Mouse (Mus musculus) spleen, postnatal 10 days (tissue): ENCODE data around the gene Itsn1.

Source experiments
- DNase-seq, 2 experiments: peaks; one replicate each; pipeline ENCODE4 v3.0.0; 2021 to 2022; ENCODE audit warnings: low spot score in 2 of 2

Gene Itsn1

DNA sequence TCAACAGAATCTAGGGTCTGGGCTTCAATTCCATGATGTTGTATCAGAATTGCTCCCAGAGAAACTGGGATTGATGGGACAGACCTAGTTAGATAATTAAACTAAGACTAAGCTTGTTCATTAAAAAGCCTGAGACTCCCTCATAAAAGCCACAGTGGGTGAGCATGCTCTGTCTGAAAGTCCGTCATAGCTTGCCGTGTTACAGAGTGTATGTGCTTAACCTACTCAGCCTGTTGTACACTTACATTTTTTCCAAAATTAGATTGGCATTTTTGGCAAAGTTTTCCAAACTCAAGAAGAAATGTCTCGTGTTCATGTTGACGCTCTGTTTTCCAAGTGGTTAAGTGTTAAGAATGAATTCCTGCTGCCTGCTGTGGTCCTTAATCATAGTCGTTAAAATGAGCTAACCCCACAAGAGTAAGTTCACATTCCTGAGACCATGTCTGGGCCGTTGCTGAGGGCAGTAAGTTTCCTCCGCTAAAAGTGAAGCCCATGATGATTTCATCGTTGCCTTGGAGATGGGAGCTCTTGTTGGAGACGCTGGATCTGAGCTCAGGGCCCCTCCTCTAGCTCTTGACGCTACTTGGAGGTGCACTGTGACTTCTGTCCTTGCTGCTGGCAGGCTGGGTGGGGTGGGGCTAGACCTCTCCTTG, 117.1 kb downstream of the Itsn1 start:
- DNase-seq: no peak

GRCm38 (mm10) chr16:91847525-91848225, 118.6 kb downstream of the Itsn1 start:
- no peak for DNase-seq

DNA sequence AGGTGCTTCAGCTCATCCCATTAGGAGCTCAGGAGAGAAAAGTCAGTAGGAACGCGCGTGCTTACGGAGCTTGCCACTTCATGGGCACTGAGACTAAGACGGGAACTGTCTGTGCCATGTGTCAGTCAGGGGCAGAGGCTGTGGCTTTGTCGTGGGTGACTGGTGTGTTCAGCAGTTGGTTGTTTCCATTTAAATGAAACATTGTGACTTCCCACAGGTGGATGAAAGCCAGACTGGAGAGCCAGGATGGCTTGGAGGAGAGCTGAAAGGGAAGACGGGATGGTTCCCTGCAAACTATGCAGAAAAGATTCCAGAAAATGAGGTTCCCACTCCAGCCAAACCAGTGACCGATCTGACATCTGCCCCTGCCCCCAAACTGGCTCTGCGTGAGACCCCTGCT, 119.4 kb downstream of the Itsn1 start:
- no peak for DNase-seq

DNA sequence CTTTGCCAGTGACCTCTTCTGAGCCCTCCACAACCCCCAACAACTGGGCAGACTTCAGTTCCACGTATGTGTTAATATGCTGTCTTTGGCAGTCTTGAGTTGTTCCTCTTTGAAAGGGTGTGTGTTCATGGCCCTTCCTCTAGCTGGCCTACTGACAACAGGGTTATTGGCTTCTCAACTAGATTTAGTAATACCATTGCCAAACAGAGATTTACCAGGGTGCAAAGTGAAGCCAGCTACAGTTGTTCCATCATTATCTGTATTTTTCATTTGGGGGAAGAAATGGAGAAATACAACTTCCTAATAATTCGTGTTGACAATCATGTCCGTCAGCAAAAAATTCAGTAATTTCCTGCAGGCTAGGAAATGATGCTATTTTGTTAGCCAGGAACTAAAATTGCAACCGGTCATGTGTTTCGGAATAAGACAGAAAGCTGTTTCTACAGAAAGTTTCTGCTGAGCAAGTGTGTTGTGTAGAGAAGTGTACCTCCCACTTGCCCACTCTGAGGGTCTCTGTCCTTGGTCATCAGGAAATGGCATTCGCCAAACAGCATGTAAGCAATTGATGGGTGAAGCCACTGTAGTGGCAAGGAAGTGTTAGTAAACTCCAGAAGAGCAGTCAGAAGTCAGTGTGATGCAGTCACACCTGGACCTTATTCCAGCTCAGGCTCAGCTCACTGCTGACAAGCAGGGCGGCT, 120.0 kb downstream of the Itsn1 start:
- no peak for DNase-seq

DNA sequence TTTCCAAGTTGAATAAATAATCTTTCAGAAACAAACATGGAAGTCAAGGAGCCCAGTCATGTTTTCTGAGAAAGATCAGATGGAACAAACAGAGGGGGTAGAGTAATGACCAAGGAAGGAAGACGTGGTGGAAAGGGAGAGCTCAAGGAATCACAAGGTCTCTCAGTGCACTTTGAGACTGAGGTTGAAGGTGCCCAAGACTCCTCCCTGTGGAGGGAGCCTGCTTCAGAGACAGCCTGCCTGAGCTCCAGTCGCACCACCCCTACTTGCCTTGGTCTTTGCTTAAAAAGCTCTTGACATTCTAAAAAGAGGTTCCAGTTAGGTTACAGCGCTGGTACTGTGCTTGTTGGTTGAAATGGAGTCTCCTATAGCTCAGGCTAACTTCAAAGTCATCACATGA, 121.1 kb downstream of the Itsn1 start:
- no peak for DNase-seq

DNA sequence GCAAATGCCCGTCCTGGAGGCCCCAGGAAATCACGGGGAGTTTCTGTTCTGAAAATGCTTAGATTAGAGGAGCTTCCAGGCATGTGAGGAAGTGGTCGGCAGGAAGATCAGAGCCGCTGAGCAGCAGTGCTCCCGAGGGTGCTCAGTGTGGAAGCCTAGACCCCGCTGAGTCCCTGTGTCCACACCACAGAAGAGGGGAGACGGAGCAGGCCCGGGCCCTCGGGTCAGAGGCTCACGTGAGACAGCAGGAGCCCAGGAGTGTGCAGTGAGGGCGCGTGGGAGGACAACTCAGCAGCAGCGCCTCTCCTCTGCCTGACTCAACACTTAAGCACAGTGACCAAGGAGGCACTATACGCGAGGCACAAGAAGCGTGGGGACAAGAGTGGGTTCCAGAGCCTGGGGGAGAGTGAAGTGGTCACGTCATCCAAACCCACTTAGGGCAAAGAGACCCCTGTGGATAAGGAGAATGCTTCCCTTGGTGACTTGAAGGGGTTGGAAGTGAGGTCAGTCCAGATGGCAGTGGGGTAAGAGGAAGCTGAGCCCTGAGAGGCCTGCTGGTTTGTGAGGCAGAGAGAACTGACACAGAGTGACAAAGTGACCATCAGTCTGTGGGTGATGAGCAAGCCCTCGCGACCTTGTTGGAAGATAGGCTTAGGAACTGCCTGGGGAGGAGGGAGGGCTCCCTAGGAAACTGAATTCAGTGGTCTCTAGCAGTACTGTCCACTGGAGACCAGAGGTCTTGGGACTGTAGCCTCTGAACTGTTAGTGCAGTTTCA, 122.6 kb downstream of the Itsn1 start:
- no peak for DNase-seq

DNA sequence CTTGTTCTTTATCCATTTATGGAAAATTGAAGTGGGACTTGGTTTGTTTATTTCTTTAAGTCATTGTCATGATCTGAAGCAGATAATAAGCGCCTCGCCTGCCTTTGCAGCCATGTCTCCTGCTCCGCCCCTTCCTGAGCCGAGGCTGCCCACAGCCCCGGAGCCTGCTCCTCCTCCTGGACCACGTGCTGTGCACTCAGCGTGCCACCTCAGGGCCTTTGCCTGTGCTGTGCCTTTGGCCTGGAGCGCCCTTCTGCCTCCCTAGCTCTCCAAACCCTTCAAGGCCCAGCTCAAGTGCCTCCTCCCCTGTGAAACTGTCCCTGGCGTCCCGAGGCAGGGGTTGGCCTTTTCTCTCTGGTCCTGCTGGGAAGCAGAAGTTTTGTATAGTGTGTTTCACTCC, 123.7 kb downstream of the Itsn1 start:
- DNase-seq: no peak

DNA sequence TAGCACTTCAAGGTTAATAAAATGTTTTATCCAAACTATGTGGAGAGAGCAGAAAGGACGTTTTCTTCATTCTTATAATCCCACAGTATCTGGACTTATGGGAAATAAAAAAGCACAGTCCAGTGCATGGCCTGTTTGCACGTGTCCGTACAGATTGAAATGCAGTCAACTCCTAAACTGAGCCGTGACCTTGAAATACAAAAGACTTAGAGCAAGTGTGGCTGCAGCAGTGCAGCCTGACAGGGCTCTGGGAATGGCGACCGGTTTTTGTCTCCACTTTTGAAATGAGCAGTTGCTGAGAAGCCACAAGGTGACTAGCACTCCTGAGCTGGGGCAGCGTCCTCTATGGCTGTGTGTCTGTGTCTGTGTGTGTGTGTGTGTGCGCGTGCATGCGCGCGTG, 124.1 kb downstream of the Itsn1 start:
- DNase-seq: no peak

DNA sequence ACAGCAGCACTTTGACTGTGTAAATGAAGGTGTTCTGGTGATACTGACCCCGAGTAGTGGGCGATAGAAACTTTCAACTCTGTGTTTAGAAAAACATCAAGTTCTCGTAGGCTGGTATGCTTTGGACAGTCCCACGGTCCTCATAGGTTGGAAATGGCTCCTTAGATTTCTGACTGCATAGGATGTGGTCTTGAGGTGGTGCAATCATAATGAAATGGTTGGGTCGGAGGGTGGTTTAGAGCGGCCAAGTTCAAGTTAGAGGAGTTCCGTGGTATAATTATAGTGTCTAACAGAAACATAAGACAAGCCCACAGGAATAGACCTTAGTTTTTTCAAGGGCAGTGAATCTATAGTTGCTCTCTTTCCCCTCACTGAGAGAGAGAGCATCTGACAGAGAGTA, 129.6 kb downstream of the Itsn1 start:
- DNase-seq: no peak

- no peak for DNase-seq
Observed at GRCm38 (mm10) chr16:91859203-91859602, 130.1 kb downstream of the Itsn1 start.

DNA sequence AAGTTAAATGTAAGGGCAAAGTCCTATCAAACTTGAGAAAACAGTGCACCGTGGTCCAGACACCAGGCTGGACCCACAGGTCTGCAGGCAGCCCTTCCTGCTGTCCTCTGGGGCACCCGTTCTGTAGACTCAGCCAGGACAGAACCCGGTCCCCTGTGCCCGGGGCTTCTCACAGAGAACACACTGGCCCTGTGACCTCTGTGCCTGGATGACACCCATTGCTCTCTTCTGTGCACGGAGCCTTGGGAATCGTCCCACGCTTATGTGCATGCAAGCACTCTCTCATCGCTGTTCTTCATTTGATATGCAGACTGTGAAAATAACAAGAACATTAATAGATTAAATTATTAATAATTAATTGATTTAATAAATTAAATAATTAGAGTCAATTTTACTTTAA, 130.9 kb downstream of the Itsn1 start:
- DNase-seq: no peak

DNA sequence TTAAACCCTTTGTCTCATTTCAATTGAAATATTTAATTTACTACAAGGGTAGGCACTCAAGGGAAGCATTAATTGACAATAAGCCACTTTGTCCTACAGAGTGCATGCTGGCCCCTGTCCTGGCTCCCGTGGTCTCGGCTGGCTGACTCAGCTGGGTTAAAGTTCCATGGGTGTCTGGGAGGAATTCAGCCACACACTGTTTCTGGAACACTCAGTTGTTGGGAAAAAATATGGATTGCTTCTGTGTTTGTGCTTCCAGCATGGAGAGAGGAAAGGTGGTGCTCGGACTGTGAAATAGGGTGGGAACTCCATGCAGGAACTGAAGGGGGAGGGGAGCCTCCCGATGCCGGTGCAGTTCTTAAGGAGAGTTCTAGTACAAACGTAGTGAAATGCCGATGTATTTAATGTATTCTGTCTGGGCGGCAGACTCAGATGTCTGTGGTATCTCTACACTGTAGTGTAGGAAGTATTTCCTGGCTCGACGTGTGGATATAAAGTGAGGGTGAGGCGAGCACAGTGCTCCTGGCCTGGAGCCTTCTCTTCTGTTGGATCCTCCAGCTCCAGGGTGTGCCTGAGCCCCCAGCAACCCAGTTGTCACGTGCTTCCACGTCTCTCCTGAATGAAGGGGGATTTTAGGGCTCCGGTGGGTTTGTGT, 131.5 kb downstream of the Itsn1 start:
- no peak for DNase-seq

DNA sequence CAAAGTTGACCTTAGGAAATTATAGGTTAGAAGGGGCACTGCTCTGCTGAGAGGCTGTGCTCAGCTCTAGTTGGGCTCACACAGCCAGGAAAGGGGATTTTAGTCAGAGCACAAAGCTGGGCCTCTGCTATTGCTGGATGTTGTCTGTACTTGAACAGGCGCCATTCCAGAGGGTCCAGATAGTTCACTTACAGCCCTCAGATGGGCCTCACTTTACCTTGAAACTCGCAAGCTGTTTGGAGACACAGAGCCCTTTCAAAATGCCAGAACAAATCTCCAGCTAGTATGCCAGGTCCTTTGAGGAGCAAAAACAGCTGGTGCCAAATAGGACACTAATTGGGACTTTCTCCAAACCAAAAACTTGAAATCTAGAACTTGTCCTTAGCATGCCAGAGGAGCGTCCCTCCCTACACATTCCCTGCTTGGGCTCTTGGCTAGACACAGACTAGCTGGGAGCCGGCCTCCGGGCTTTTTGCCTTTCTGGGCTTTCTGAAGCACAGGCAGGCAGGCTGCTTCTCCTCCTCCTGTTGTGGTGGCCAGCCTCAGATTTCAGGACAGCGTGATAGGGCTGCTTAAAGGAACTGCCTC, 132.8 kb downstream of the Itsn1 start:
- no peak for DNase-seq

DNA sequence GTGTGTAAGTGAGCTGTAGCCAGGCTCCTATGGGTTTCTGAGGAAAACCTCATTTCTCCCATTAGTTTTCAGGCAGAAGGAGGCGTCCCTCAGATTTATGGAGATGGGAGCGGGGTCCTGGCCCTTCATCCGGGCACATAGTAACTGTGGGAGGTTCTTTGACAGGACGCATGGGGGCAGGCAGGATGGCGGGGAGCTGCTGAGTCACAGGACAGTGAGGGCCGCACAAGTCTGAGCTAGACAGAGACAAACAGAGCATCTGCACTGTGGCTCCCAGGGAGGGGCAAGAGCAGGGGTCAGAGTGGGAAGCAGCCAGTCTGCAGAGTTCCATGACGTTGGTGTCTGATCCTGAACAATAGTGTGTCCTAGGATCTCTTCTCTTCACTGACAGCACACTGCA, 133.8 kb downstream of the Itsn1 start:
- DNase-seq: no peak

GRCm38 (mm10) chr16:91864646-91865332, 135.7 kb downstream of the Itsn1 start:
- peak; percentile 62 to 75 for DNase-seq

DNA sequence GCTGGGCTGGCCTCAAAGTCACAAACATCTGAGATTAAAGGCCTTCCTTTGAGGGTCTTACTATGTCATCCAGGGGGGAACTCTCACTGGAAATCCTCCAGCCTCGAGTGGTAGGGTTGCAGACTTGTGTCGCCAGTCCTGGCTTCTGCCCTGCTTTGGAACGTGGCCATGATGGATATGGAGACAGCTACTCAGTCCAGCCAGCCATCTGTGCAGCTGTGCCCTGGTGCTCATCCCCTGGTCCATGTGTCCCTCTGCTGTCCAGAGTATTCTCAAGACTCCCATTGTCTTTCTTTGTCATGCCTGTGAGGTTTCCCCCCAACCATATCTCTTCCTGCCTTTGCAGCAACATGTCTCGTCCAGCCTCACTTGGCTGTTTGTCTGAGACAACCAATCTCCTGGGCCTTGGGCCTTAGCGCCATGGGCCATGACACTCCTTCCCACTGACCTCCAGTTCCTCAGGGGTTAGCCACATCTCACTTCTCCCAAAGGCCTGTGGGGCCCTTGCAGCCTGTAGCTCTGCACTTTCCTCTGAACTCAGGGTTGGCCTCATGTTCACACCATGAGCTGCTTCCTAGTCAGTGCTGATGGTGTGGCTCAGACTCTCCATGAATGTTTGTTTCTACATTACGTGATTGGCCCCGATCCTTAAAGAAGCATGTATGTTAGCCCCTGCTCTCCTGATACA, 136.6 kb downstream of the Itsn1 start:
- no peak for DNase-seq

DNA sequence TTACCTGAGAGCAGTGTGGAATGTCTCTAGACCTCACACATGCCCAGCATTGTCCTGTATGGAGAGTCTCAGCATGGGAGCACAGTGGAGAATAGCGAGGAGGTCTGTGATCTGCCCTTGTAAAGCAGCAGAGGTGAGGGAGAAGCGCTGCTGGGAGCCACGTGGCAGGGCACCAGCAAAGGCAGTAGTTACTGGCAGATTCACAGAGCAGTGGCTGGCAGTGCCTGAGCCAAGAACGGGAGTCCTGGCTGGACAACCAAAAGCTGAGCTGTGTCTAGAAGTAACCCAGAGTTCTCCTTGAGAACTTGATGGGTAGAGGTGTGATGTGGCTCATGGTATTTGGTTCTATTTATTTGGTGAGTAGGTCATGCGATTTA, 137.2 kb downstream of the Itsn1 start:
- no peak for DNase-seq

GRCm38 (mm10) chr16:91867672-91868071, 138.6 kb downstream of the Itsn1 start:
- no peak for DNase-seq

DNA sequence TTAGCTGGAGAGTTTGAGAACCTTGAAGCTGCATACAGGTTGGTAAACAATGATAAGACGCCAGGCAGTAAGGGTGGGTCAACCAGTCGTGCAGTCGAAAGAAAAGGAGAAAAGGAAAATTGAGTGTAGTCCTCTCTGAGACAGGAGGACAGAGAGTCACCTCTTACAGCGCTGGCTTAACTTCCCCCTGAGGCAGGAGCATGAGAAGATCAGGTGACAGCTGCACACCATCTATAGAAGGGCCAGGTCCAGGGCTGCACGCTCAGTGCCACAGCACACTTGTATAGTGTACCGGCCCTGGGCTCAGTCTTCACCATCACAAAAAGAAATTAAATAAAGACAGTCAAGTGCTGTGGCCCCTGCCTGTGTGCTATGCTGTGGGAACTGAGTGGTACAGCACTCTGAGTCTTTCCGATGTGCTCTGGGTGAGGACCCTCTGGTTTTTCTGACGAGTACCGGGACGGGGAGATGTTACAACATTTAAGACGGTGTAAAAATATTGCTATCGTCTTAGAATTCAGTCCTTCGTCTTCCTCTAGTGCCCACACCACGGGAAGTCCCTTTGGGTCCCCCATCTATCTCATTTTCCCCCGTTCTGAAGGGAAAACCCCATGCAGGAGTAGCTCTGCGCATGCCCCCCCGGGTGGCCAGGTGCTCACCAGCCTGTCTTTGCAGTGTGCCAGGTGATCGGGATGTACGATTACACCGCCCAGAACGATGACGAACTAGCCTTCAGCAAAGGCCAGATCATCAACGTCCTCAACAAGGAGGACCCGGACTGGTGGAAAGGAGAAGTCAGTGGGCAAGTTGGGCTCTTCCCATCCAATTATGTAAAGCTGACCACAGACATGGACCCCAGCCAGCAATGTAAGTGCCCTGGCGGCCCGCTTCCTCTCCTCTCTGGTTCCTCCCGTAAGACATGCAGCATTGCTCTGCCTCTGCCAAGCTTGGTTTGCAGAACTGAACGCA, 140.1 kb downstream of the Itsn1 start:
- DNase-seq: peak; percentile 45 to 71
